Mouse (Mus musculus): Measurements from ENCODE around the gene D130052B06Rik. TPM values are rescaled to one million over a fixed set of nuclear protein-coding genes. Genes with fewer than 3 reads are reported as not detected.

D130052B06Rik gene
- not detected for polyA plus RNA-seq (2017; shearing (Covaris generic))

DNA sequence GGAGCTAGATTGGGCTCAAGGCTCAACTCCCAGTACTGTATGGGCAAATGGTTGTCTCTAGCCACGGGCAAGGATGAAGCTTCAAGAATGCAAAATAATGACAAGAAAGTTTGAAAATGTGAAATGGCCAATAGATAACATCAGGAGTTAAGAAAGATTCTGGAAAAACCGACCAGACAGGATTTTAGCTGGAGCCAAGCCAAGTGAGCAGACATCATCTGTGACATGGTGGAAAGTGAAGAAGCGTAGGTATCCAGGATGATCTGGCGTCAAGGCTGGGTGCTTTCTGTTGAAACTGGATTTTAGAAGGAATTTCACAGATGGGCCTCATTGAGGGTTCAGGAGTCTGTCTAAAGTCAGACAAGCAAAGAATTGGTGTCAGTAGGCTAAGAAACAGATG, at the start of gene D130052B06Rik:
TSS of gene D130052B06Rik (plus strand) at position 317 of the 400 bp plus-strand sequence.

DNA sequence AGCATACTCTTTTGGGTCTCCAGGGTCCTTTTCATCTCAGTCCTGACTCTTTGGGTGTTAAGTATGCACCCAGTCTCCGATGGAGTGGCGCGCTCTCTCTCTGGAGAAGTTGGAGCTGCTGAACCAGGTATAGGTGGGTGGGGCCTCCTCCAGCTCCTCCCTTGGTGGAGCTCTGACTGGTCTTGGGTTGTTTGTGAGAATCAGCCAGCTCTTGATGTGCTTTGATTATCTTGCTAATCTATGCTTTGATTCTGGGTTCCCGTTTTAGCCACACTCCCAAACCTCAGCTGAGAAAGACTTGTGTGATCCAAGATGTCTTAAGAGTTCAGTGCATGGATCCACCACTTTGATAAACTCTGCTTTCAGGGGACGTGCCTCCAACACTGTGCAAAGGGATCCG, 20.2 kb upstream of the D130052B06Rik start, which contains the start of gene Gabrp:
TSS of gene Gabrp (minus strand) at position 101 of the 400 bp plus-strand sequence.

Other genes starting within 250 kb of the D130052B06Rik start
- gene Ranbp17, start 85.6 kb upstream of the D130052B06Rik start, polyA plus RNA-seq (2017; shearing (Covaris generic)) = not detected
- gene Gabrp, start 20.3 kb upstream of the D130052B06Rik start, polyA plus RNA-seq (2017; shearing (Covaris generic)) = not detected